Mouse (Mus musculus) cortical plate, adult 2 months (tissue): ENCODE results near the gene Col2a1.

Experiments
- CTCF ChIP-seq: fragments of 200-500 bp; IDR thresholded peaks from 2 replicates; pipeline ENCODE4 v1.5.1; 2011; ENCODE audit warnings: mild to moderate bottlenecking, control low read depth, low read length; ENCODE audit not compliant: insufficient read depth; ENCODE audit errors: extremely low read depth
- POLR2A ChIP-seq: fragments of 200-500 bp; IDR thresholded peaks from 2 replicates; pipeline ENCODE4 v1.6.1; 2011; ENCODE audit warnings: mild to moderate bottlenecking, low read length, control low read depth; ENCODE audit not compliant: insufficient read depth; ENCODE audit errors: extremely low read depth

DNA sequence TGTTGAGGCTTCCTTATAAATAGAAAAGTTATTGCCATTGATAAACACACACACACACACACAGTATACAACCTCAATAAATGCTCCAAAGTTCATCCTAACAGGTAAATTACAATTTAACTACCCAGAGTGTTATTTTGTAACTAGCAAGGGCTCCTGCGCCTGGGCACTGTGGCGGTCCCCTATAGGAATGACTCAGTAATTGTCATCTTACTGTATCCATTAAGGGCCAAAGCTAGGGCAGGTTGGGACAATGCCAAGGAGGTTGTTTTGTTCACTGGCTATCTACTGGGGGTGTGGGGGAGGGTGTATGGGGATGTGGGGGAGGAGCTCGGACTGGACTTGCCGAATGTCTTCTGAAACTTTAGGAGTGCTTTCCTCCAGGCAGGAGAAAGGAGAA, 77.5 kb downstream of the Col2a1 start:
- TF ChIP-seq POLR2A: no peak
- no peak for TF ChIP-seq CTCF
